Mouse (Mus musculus) heart, postnatal 4 days (tissue): ENCODE results near the gene Lrrc71. TPM values are rescaled to one million over a fixed set of nuclear protein-coding genes. Genes with fewer than 3 reads are reported as not detected.

Source experiments
- DNase-seq: peaks from one replicate; pipeline ENCODE4 v3.0.0; 2021
- total RNA-seq, 2 experiments: library from RNA; stranded (reverse); gene quantifications; 2 replicates each; pipeline ENCODE4 v1.2.3; 2021

The Lrrc71 gene
- total RNA-seq, 2 experiments from 2014 or later, result 0.50 to 0.57 TPM

- peak; percentile 90 for DNase-seq
These were observed 15.4 kb upstream of the Lrrc71 start for GRCm38 (mm10) chr3:87763683-87764289.

DNA sequence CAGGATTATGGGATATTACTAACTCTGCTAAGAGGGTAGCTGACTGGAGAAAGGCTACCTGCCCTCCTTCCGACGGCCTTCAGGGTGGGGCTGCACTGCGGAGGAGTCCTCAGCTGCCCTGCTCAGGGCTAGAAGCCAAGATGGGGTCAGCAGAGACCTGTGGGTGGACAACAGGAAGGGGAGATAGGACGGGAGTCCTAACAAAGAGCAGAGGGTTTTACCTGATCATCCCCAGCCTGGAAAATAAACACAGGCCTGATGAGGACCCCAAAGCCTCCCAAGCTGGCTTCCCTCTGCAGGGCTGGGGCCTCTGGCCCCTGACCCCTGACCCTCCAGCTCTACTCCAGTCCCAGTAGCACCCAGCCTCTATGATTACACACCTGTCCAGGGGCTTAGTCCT lies 14.8 kb upstream of the Lrrc71 start:
- DNase-seq, result no peak

- no peak for DNase-seq
These were observed 13.3 kb upstream of the Lrrc71 start for GRCm38 (mm10) chr3:87761408-87762375.

DNA sequence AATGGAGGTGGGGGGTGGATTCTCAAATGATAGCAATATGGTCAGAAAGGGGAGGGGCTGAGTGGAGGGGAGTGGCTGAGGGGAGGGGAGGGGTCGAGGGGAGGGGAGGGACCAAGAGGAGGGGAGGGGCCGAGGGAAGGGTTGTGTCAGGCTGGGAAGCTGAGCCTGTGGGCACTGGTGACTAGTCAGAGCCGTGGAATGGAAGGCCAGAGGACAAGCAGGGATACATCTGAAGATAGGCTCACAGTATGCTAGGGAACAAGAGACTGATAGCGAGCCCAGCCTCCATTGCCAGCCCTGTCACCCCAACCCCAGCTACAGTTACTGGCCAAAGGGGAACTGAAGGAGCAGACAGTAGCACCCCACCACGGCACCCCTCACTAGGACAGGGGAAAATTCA lies 10.2 kb upstream of the Lrrc71 start:
- no peak for DNase-seq

GRCm38 (mm10) chr3:87756488-87756887 lies 8.1 kb upstream of the Lrrc71 start:
- no peak for DNase-seq

GRCm38 (mm10) chr3:87755964-87756363 lies 7.5 kb upstream of the Lrrc71 start:
- DNase-seq, result peak; percentile 94

GRCm38 (mm10) chr3:87753829-87754228 lies 5.4 kb upstream of the Lrrc71 start:
- DNase-seq, result no peak

GRCm38 (mm10) chr3:87752567-87752966 lies 4.1 kb upstream of the Lrrc71 start:
- no peak for DNase-seq

DNA sequence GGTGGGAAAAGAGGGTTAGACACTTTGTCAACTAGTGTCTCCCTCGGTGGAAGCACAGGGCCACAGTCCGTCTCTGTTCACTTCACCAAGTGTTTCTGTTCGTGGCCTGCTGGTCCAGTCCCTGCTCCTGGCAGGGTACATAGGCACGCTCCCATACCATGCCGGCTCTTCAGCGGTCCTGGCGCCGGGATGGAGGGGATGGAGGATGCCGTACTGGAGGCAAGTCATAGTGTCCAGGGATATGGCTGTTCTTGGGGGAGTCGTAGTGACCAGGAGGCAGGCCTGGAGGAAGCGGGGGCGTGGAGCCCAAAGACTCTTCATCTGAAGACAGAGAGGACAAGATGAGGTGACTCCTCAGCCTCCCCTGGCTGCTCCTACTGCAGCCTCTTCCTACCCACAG lies 1.6 kb upstream of the Lrrc71 start:
- no peak for DNase-seq

GRCm38 (mm10) chr3:87749036-87749435 lies 611 bp upstream of the Lrrc71 start:
- peak; percentile 64 for DNase-seq

DNA sequence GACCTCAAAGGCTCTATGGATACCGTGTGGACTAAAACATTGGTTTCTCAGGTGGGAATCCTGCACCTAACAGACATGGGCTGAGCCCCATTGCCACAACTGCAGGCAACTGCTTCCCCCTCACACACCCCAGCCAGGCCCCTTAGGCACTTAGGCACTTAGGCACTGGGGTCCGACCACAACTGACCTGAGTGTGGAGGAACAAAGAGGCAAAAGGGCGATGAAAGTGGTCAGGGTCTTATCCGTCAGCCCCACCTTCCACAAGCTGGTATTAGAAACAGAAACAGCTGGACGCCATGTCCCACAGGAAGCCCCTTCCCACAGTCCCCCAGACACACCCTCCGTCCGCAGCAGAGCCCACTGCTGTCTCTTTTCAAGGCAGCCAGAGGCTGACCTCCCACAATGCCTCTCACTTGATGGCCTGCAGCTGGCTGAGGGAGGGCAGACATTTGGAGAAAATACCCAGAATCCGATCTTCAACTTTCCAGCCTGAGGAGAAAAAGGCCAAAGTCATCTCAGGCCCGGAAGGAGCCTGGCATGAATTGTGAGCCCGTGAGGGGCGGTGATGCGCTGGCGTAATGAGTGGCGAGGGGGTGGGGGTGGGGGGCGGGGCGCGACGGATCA lies 3.3 kb downstream of the Lrrc71 start:
- DNase-seq, result no peak

DNA sequence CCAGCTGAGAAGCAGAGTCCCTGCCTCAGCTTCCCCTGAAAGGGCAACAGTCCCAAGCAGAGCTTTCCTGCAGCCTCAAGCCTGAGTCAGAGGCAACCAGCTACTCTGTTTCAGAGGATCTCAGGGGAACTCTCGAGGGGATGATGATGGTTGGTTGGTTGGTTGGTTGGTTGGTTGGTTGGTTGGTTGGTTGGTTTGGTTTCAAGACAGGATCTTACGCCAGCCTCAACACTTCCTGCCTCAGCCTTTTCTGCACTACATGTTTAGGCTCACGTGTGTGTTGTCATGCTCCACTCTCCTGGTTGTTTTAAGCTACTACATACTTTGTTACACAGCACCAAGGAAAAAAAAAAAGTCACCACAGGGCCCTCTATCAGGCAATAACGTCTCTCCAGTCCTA lies 4.5 kb downstream of the Lrrc71 start:
- DNase-seq, result no peak

- no peak for DNase-seq
These were observed 5.7 kb downstream of the Lrrc71 start for GRCm38 (mm10) chr3:87742735-87743134.

- no peak for DNase-seq
These were observed 6.4 kb downstream of the Lrrc71 start for GRCm38 (mm10) chr3:87742013-87742412.

DNA sequence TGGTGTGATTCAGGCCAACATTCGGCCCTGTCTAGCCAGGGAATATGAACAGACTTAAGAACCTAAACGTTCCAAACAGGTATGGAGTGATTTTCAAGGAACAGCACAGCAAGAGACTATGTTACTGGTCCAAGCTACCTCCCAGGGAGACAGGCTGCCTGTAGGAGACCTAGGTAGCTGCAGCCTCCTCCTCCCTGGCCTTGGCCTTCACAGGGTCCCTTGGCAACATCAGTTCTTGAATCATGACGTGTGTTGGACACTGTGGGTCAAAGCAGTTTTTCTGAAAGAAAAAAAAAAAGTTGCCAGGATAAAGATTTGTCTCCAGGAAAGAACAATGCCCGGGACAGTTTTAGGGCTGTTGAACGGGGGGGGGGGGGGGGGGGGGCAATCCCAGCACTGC lies 9.5 kb downstream of the Lrrc71 start:
- no peak for DNase-seq

DNA sequence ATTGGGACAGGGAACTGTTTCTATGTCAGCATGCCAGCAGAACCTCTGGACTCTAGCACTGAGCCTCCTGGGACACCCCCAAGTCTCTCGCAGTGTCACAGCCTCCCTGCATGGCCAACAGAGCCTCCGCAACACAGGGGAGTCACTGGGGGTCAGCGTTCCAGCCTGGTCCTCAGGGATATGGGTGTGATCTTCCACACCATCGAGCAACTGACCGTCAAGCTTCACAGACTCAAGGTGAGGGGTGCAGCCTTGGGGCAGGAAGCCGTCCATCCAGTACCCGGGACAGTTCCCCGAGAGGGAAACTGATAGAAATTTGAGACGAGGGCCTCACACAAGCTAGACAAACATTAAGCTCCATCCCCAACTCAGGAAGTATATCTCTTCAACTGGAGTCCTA lies 13.1 kb downstream of the Lrrc71 start:
- DNase-seq, result no peak

DNA sequence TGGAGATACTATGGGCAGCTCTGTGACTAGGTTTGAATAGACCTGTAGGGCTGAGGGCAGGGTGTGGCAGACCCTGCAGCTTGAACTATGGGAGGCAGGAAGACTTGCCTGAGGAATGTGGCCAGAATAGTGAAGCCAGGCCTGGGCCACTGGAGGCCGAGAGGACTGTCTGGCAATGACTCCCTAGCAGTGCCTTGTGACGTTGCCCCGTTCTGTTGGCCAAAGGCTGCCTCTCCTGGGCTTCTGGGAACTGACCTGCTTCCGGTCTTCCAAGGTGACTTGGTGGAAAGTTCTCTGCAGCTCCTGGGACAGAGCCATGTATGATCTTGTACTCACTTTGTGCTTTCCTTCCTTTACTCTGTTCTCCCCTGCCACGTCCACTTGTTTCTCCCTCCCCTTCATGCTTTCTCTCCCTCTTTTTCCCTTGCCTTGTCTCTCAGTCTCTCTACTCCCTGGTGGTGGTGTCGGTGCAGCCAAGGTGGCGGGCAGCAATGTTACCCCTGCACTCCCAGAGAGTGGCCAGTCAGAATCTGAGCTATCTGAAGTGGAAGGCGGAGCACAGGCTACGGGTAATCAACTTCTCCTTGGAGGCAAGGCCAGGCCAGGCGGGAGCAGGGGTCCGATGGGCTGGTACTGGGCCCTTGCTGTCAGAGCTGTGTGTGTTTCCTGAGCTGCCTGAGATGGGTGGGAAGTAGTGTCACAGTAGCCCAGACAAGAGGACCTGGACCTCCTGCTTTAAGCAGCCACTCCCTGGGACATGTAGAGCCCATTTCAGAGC lies 14.3 kb downstream of the Lrrc71 start:
- no peak for DNase-seq

DNA sequence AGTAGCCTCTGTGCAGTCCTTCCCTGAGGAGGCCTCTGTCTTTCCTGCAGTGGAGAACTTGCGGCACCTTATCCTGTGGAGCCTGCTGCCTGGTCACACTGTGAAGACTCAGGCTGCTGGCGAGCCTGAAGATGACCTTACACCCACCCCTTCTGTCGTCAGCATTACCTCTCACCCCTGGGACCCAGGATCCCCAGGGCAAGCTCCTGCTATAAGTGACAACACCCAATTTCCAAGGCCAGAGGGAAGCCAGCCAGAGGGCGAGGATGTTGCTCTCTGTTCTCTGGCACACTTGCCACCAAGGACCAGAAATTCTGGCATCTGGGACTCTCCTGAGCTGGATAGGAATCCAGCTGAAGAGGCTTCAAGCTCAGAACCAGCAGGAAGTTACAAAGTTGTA lies 15.3 kb downstream of the Lrrc71 start:
- DNase-seq, result no peak

DNA sequence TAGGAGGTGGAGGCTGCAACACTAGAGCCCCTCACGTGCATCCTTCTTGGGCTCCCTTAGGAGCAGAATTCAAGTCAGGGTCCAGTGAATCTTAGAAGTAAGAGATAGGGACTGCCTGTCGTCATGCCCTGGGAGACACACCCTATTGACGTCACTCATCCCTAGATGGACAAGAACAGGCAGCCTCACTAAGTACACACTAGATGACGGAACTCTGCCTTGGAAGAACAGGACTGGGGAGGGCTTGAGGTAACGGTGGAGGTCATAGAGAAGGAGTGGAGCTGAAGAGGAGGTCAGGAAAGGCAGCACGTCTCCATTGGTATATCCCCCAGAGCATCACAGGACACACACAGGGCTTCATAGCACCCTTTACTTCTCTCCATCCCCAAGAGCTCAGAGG lies 19.7 kb downstream of the Lrrc71 start:
- no peak for DNase-seq

- no peak for DNase-seq
These were observed 22.2 kb downstream of the Lrrc71 start for GRCm38 (mm10) chr3:87726191-87726590.

GRCm38 (mm10) chr3:87725396-87726160 lies 22.8 kb downstream of the Lrrc71 start:
- DNase-seq, result no peak

- no peak for DNase-seq
These were observed 23.9 kb downstream of the Lrrc71 start for GRCm38 (mm10) chr3:87724556-87724955.
